Mouse (Mus musculus) erythroblast, embryonic 14.5 days (primary cell): ENCODE results near the gene Arid5b.

Source experiments
- GATA1 ChIP-seq: IDR thresholded peaks from 2 replicates; pipeline ENCODE4 v1.6.1; 2012; ENCODE audit warnings: low read length, inconsistent platforms, mixed read lengths
- TAL1 ChIP-seq: IDR thresholded peaks from 3 replicates; pipeline ENCODE4 v1.6.1; 2012; ENCODE audit warnings: low read length, inconsistent platforms, mixed read lengths

DNA sequence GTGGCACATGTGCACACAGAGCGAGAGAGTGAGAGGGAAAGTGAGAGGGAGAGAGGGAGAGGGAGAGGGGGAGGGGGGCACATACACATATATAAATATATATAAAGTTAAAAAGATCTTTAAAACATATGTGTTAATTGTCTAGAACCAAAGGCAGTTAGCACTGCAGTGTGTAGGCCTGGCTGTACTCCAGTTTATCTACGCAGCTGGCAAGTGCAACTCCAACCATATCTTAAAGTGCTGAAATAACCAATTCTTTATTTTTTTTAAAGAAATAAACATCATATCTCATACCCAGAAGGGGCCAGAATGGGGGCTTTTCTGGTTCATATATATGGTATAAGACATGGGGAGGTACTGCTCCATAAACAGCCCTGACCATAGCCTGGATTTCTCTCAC is 114.4 kb downstream of the Arid5b start:
- no peak for TF ChIP-seq GATA1
- TF ChIP-seq TAL1 = no peak
